In the genomic region with DNA sequence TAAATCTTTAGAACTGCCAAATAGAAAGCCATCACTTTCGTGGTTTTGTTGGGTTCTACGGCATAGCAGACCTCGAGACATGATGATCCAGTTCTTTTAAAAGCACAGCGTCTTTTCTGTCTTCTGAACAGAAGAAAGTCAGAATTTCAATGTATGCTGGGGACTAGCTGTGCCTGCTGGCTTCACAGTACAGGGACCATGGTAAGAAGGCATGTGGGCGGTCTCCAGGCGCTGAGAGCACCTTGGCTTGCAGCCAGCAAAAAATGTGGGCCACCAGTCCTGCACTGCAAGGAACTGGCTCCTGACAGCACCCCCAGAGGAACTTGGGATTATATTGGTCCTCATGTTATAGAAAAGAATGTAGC, we compare ENCODE assay signal across 12 mouse cellular contexts. TPM values are rescaled to one million over a fixed set of nuclear protein-coding genes. Genes with fewer than 3 reads are reported as not detected.
DNase-seq lines count a peak whose midpoint lies in the region; ATAC-seq and TF ChIP-seq lines count a peak whose summit lies in the region.
"Had no signal": no experiment of that assay in that cellular context is flagged by ENCODE, and none has a peak within 500 bp of the region (broad histone marks: within the 10 kb centered on the region; RNA-seq: fewer than 3 reads in every experiment).

No protein-coding gene starts in this region.

- no peak overlapping the region for H3K9ac ChIP-seq in lung, embryonic 16.5 days (ENCODE audit: low read length)

- TF ChIP-seq CTCF in thymus, adult 2 months (IDR thresholded peaks at IDR 0.05; ENCODE audit: borderline replicate concordance, control insufficient read depth, extremely low read depth, insufficient read depth, low read length, poor library complexity), result no peak

- no peak overlapping the region for H3K27ac ChIP-seq in lung, embryonic 16.5 days (ENCODE audit: low read length)
- H3K27ac ChIP-seq in midbrain, embryonic 10.5 days (replicated peaks), result peak overlapping the region; percentile 77
- no peak overlapping the region for H3K27ac ChIP-seq in thymus, adult 2 months (ENCODE audit: control insufficient read depth, insufficient read depth, low read length)
- H3K27ac ChIP-seq: stomach, postnatal 0 days had no signal

- ATAC-seq in lung, embryonic 16.5 days (ENCODE audit: low read depth), result peak; percentile 57; the same call in 1 of the 2 replicates
- no peak for ATAC-seq in megakaryocyte-erythroid progenitor cell, adult 5-6 weeks (replicated peaks; ENCODE audit: low FRiP score, low TSS enrichment, poor library complexity, severe bottlenecking)
- ATAC-seq: lung, postnatal 0 days had no signal

- no peak for TF ChIP-seq POLR2A in thymus, adult 2 months (IDR thresholded peaks at IDR 0.05; ENCODE audit: control insufficient read depth, extremely low read depth, insufficient read depth, low read length, poor library complexity)

- no peaks in the 10 kb centered on the region; the same call in 1 of the 2 replicates for H3K27me3 ChIP-seq in lung, embryonic 16.5 days (ENCODE audit: control insufficient read depth, insufficient read depth, low read depth, low read length)
- H3K27me3 ChIP-seq in midbrain, embryonic 10.5 days (ENCODE audit: low read depth, poor library complexity, severe bottlenecking), result peaks cover 7% of the 10 kb centered on the region
- no peaks in the 10 kb centered on the region for H3K27me3 ChIP-seq in thymus, adult 2 months (ENCODE audit: control insufficient read depth, insufficient read depth, low read length)

- no peak overlapping the region for H3K4me3 ChIP-seq in lung, embryonic 16.5 days (ENCODE audit: low read length)
- no peak overlapping the region for H3K4me3 ChIP-seq in midbrain, embryonic 10.5 days
- H3K4me3 ChIP-seq in thymus, adult 2 months (ENCODE audit: control insufficient read depth, insufficient read depth, low read length), result no peak overlapping the region
- H3K4me3 ChIP-seq: erythroblast, embryonic 14.5 days had no signal

- H3K9me3 ChIP-seq in lung, embryonic 16.5 days (ENCODE audit: control insufficient read depth, low read length), result no peaks in the 10 kb centered on the region
- H3K9me3 ChIP-seq in midbrain, embryonic 10.5 days (replicated peaks), result no peaks in the 10 kb centered on the region

- no peak for DNase-seq in lung, postnatal 36 days
- peak; percentile 73 to 79 for DNase-seq in frontal cortex, postnatal 14 days (ENCODE audit: low spot score in 2 of 2)
- no peak for DNase-seq in midbrain, embryonic 10.5 days (ENCODE audit: low spot score)
- no peak for DNase-seq in testis, postnatal 10 days (ENCODE audit: low spot score)
- DNase-seq in thymus, adult 2 months, result no peak
- DNase-seq: adrenal gland, adult 8-10 months had no signal

- H3K4me1 ChIP-seq in lung, embryonic 16.5 days (replicated peaks; ENCODE audit: control insufficient read depth, insufficient read depth, low read length), result peaks cover 10% of the 10 kb centered on the region
- peaks cover 69% of the 10 kb centered on the region for H3K4me1 ChIP-seq in midbrain, embryonic 10.5 days
- no peaks in the 10 kb centered on the region for H3K4me1 ChIP-seq in thymus, adult 2 months (replicated peaks; ENCODE audit: control insufficient read depth, insufficient read depth, low read length)

- no peaks in the 10 kb centered on the region for H3K36me3 ChIP-seq in lung, embryonic 16.5 days (ENCODE audit: control insufficient read depth, insufficient read depth, low read length)
- no peaks in the 10 kb centered on the region for H3K36me3 ChIP-seq in midbrain, embryonic 10.5 days
- no peaks in the 10 kb centered on the region for H3K36me3 ChIP-seq in thymus, adult 2 months (ENCODE audit: control insufficient read depth, insufficient read depth, low read length)

- 51% methylated on average over 6 of the region's 6 CpGs for WGBS in lung, embryonic 16.5 days
- WGBS in midbrain, embryonic 10.5 days, result 88% methylated on average over 6 of the region's 6 CpGs
- WGBS in thymus, adult 2 months, result 66% methylated on average over 6 of the region's 6 CpGs

- H3K4me2 ChIP-seq in lung, embryonic 16.5 days (ENCODE audit: low read depth, low read length), result no peak overlapping the region

RNA-seq across cellular contexts. Expression of a gene that starts 3.1 kb away (rescaled TPM):
- polyA plus RNA-seq in lung, embryonic 16.5 days (2015; fragmentation: Nextera tagmentation; extraction: Ambion mirVana), result 1.0 TPM in 2 replicates
- polyA plus RNA-seq in midbrain, embryonic 10.5 days (2016; fragmentation: Nextera tagmentation; extraction: Ambion mirVana), result 15.2 TPM in 2 replicates
- 5.2 and 6.1 TPM in 2 replicates for polyA plus RNA-seq in thymus, adult 2 months (2012; rRNA removed)
- not detected in 2 replicates for total RNA-seq in megakaryocyte-erythroid progenitor cell, adult 5-6 weeks (2014; fragmentation: Nextera tagmentation)
- not detected in 2 replicates for total RNA-seq in megakaryocyte-erythroid progenitor cell, adult 5-6 weeks (2017)
- polyA plus RNA-seq: erythroblast, embryonic 14.5 days had no signal

RNA-seq across cellular contexts. Expression of a gene that starts 51.9 kb away (rescaled TPM):
- polyA plus RNA-seq in lung, embryonic 16.5 days (2015; fragmentation: Nextera tagmentation; extraction: Ambion mirVana), result 0.68 and 1.4 TPM in 2 replicates
- polyA plus RNA-seq in midbrain, embryonic 10.5 days (2016; fragmentation: Nextera tagmentation; extraction: Ambion mirVana), result 0.51 and 0.62 TPM in 2 replicates
- 0.94 and 1.2 TPM in 2 replicates for polyA plus RNA-seq in thymus, adult 2 months (2012; rRNA removed)
- not detected in 2 replicates for total RNA-seq in megakaryocyte-erythroid progenitor cell, adult 5-6 weeks (2014; fragmentation: Nextera tagmentation)
- total RNA-seq in megakaryocyte-erythroid progenitor cell, adult 5-6 weeks (2017), result not detected in 2 replicates
- total RNA-seq: heart, postnatal 10 days had no signal
- polyA plus RNA-seq: erythroblast, embryonic 14.5 days; stomach, postnatal 0 days had no signal

Comparison
In these comparisons a context has a peak if more than half of its experiments do, and no peak if none do; other contexts are left out.
1. DNase-seq: peak in frontal cortex, postnatal 14 days (2 of 2); none in lung, postnatal 36 days (single experiment), midbrain, embryonic 10.5 days (single experiment), testis, postnatal 10 days (single experiment) and thymus, adult 2 months (single experiment).